Mouse (Mus musculus): ENCODE measurements at regions not wholly inside any gene's neighbourhood (a gene's known extent, or its start where the extent isn't known, plus 50 kb on each side); places are given as distances from the start of the nearest gene placed in this dataset.
A peak's percentile ranks its signal among the peaks of the same experiment; 100 is the strongest.

DNA sequence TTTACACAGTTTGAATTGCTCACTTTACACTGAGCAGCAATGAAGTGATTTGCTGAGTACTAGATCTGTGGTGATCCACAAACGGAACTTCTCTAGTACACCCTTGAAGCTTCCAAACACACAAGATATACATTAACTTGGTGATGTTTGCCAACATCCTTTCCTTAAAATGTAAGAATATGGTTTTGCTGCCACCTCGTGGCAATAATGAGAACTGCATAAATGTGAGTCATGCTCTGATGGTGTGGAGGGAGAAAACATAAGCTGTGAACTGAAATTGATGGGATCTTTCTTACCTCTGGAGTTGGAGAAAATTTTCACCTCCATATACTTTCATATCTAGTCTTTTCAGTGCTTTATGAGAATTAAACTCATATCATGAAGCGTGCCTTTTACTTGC is 51.6 kb downstream of the Bex3 start:
- peak; percentile 31 for DNase-seq (ENCODE audit: low spot score)

DNA sequence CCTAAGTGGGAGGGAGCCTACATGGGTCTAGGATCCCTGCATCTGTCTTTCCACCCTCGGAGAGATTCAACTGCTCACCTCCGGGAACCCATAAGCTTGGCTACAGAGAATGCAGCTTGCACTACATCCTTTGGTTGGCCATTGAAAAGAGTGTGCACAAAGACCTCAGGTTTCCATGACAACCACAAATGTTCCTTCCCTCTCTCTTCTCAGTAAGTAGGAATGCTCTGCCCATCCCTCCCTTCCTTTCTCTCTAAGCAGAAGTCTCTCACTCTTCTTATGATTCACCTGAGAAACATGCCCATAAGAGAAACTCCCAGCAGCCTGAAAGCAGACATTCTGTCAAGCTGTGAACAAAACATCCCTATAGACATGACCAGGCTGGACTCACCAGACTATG is 95.8 kb downstream of the Bex3 start:
- no peak for DNase-seq (ENCODE audit: low spot score)
